Mouse (Mus musculus) testis, adult 2 months (tissue): ENCODE results near the gene Nubpl.

ENCODE experiments used
- CTCF ChIP-seq: fragments of 200-500 bp; IDR thresholded peaks from 2 replicates; pipeline ENCODE4 v1.5.1; 2012; ENCODE audit warnings: low read depth, mild to moderate bottlenecking, inconsistent platforms, low read length, moderate library complexity; ENCODE audit not compliant: control insufficient read depth, insufficient read depth, insufficient replicate concordance
- POLR2A ChIP-seq: fragments of 200-500 bp; IDR thresholded peaks from 2 replicates; pipeline ENCODE4 v1.6.1; 2012; ENCODE audit warnings: low read depth, mild to moderate bottlenecking, inconsistent platforms, low read length, moderate library complexity; ENCODE audit not compliant: control insufficient read depth

- TF ChIP-seq CTCF = no peak
- no peak for TF ChIP-seq POLR2A
These were observed 170.6 kb downstream of the Nubpl start for GRCm38 (mm10) chr12:52268131-52268530.
